Mouse (Mus musculus): ENCODE measurements at regions not wholly inside any gene's neighbourhood (a gene's known extent, or its start where the extent isn't known, plus 50 kb on each side); places are given as distances from the start of the nearest gene placed in this dataset.

- TF ChIP-seq CTCF (IDR thresholded peaks at IDR 0.05; ENCODE audit: low read depth) (no peak), EP300 (IDR thresholded peaks at IDR 0.05; ENCODE audit: low read depth) (no peak)
Observed at GRCm38 (mm10) chr3:144135646-144136045, 69.4 kb downstream of the Lmo4 start.
